Mouse (Mus musculus) liver, embryonic 15.5 days (tissue): ENCODE data around the gene Tmem42. TPM values are rescaled to one million over a fixed set of nuclear protein-coding genes. Genes with fewer than 3 reads are reported as not detected.

ENCODE experiments used
- ATAC-seq: fragments of 200-750 bp; cut with Nextera tagmentation; 2 replicates; pipeline ENCODE4 v1.8.0; 2017; ENCODE audit warnings: moderate number of reproducible peaks, mild to moderate bottlenecking, moderate library complexity; ENCODE audit not compliant: insufficient read depth
- H3K27ac ChIP-seq: fragments of 300-500 bp; sonication (generic); replicated peaks from 2 replicates; pipeline ENCODE4 v1.5.1; 2015; ENCODE audit warnings: mild to moderate bottlenecking, inconsistent platforms
- H3K27me3 ChIP-seq: fragments of 300-500 bp; sonication (generic); 2 replicates; pipeline ENCODE4 v1.6.1; 2015; ENCODE audit warnings: mild to moderate bottlenecking, inconsistent platforms
- H3K36me3 ChIP-seq: fragments of 300-500 bp; sonication (generic); replicated peaks from 2 replicates; pipeline ENCODE4 v1.6.1; 2015; ENCODE audit warnings: moderate library complexity, mild to moderate bottlenecking, inconsistent platforms
- H3K4me1 ChIP-seq: fragments of 300-500 bp; sonication (generic); replicated peaks from 2 replicates; pipeline ENCODE4 v1.6.1; 2015; ENCODE audit warnings: inconsistent platforms
- H3K4me2 ChIP-seq: fragments of 300-500 bp; sonication (generic); 2 replicates; pipeline ENCODE4 v1.6.1; 2015; ENCODE audit warnings: moderate library complexity, mild to moderate bottlenecking, inconsistent platforms
- H3K4me3 ChIP-seq: fragments of 300-500 bp; sonication (generic); replicated peaks from 2 replicates; pipeline ENCODE4 v1.5.1; 2015; ENCODE audit warnings: mild to moderate bottlenecking, inconsistent platforms
- H3K9ac ChIP-seq: fragments of 300-500 bp; sonication (generic); 2 replicates; pipeline ENCODE4 v1.6.1; 2015; ENCODE audit warnings: moderate library complexity, mild to moderate bottlenecking, inconsistent platforms
- H3K9me3 ChIP-seq: fragments of 300-500 bp; sonication (generic); replicated peaks from 2 replicates; pipeline ENCODE4 v1.6.1; 2016; ENCODE audit warnings: inconsistent platforms
- WGBS: fragments of 180-500 bp; shearing (Covaris S2); methylation state at CpG from one replicate; pipeline ENCODE4 v1.1.7; 2015; ENCODE audit warnings: mixed read lengths; ENCODE audit not compliant: insufficient replicate concordance; 5-methylcytosine and 5-hydroxymethylcytosine counted together
- polyA plus RNA-seq: library from polyadenylated mRNA; unstranded; fragments of >200 nt; fragmentation: Nextera tagmentation; extraction: Ambion mirVana; gene quantifications from 2 replicates; pipeline ENCODE4 v1.2.1, GENCODE M21; 2015

Gene Tmem42
- 6.0 TPM in 2 replicates for polyA plus RNA-seq

GRCm38 (mm10) chr9:123020995-123021631 is at the start of gene Tmem42:
Gene Tmem42, plus strand, starts transcription at chr9:123021326.
- peaks cover 26% of the 10 kb centered on the region for H3K36me3 ChIP-seq
- peaks cover 19% of the 10 kb centered on the region for H3K4me1 ChIP-seq
- ATAC-seq = peak; percentile 92
- peak within 1 kb of the TSS; percentile 72 for H3K4me3 ChIP-seq
- H3K9me3 ChIP-seq = no peaks in the 10 kb centered on the region
- H3K27ac ChIP-seq = peak within 1 kb of the TSS; percentile 82
- under 1% methylated on average over 51 of the region's 69 CpGs for WGBS
- peak within 1 kb of the TSS; percentile 88 for H3K4me2 ChIP-seq
- H3K9ac ChIP-seq = peak within 1 kb of the TSS; percentile 68
- H3K27me3 ChIP-seq = no peaks in the 10 kb centered on the region

GRCm38 (mm10) chr9:122998406-122999192 is 22.5 kb upstream of the Tmem42 start:
- peaks cover 93% of the 10 kb centered on the region for H3K36me3 ChIP-seq
- 79% methylated on average over 10 of the region's 10 CpGs for WGBS

GRCm38 (mm10) chr9:122999193-122999586 is 21.9 kb upstream of the Tmem42 start:
- peaks cover 93% of the 10 kb centered on the region for H3K36me3 ChIP-seq
- 87% methylated on average over 4 of the region's 4 CpGs for WGBS
- H3K4me1 ChIP-seq = no peaks in the 10 kb centered on the region
- H3K9me3 ChIP-seq = no peaks in the 10 kb centered on the region
- ATAC-seq = no peak
- H3K4me2 ChIP-seq = no peak overlapping the region
- H3K4me3 ChIP-seq = no peak overlapping the region
- no peak overlapping the region for H3K27ac ChIP-seq
- no peak overlapping the region for H3K9ac ChIP-seq
- H3K27me3 ChIP-seq = no peaks in the 10 kb centered on the region

More at GRCm38 (mm10) chr9:122998406-122999192, 22.5 kb upstream of the Tmem42 start:
- ATAC-seq = no peak
- Histone ChIP-seq H3K4me3 (no peak overlapping the region), H3K9me3 (no peaks in the 10 kb centered on the region), H3K4me2 (no peak overlapping the region), H3K27me3 (no peaks in the 10 kb centered on the region), H3K27ac (no peak overlapping the region), H3K9ac (no peak overlapping the region), H3K4me1 (no peaks in the 10 kb centered on the region)

- Histone ChIP-seq H3K9me3 (no peaks in the 10 kb centered on the region), H3K4me2 (no peak overlapping the region), H3K9ac (no peak overlapping the region), H3K27me3 (no peaks in the 10 kb centered on the region), H3K4me1 (no peaks in the 10 kb centered on the region), H3K36me3 (peaks cover 97% of the 10 kb centered on the region), H3K4me3 (no peak overlapping the region), H3K27ac (no peak overlapping the region)
- 98% methylated on average over 2 of the region's 2 CpGs for WGBS
- no peak for ATAC-seq
Measured at GRCm38 (mm10) chr9:123004718-123005117, 16.4 kb upstream of the Tmem42 start.

GRCm38 (mm10) chr9:123006071-123006470 is 15.1 kb upstream of the Tmem42 start:
- Histone ChIP-seq H3K4me3 (no peak overlapping the region), H3K4me1 (no peaks in the 10 kb centered on the region), H3K9ac (no peak overlapping the region), H3K36me3 (peaks cover 97% of the 10 kb centered on the region), H3K4me2 (no peak overlapping the region), H3K27me3 (no peaks in the 10 kb centered on the region), H3K9me3 (no peaks in the 10 kb centered on the region), H3K27ac (no peak overlapping the region)
- no peak for ATAC-seq
- WGBS = 89% methylated on average over 6 of the region's 6 CpGs

GRCm38 (mm10) chr9:123021636-123022379 is 682 bp downstream of the Tmem42 start:
- Histone ChIP-seq H3K9me3 (no peaks in the 10 kb centered on the region), H3K9ac (no peak overlapping the region), H3K4me2 (peak overlapping the region; percentile 88), H3K36me3 (peaks cover 19% of the 10 kb centered on the region), H3K27me3 (no peaks in the 10 kb centered on the region), H3K27ac (0 out of 2 replicates have a peak overlapping the region, but pooled peaks have one; percentile 33), H3K4me1 (peaks cover 19% of the 10 kb centered on the region), H3K4me3 (peak overlapping the region; percentile 72)
- 29% methylated on average over 18 of the region's 24 CpGs for WGBS
- ATAC-seq = no peak

GRCm38 (mm10) chr9:123024201-123024600 is 3.1 kb downstream of the Tmem42 start:
- WGBS = 68% methylated on average over 2 of the region's 2 CpGs
- H3K4me1 ChIP-seq = peaks cover 19% of the 10 kb centered on the region
- H3K4me3 ChIP-seq = no peak overlapping the region
- H3K4me2 ChIP-seq = no peak overlapping the region
- H3K27me3 ChIP-seq = no peaks in the 10 kb centered on the region
- no peaks in the 10 kb centered on the region for H3K9me3 ChIP-seq
- H3K9ac ChIP-seq = no peak overlapping the region
- ATAC-seq = no peak
- no peak overlapping the region for H3K27ac ChIP-seq
- H3K36me3 ChIP-seq = no peaks in the 10 kb centered on the region

GRCm38 (mm10) chr9:123031496-123032246 is 10.5 kb downstream of the Tmem42 start:
- ATAC-seq = no peak
- Histone ChIP-seq H3K4me3 (no peak overlapping the region), H3K9me3 (no peaks in the 10 kb centered on the region), H3K27me3 (no peaks in the 10 kb centered on the region), H3K36me3 (no peaks in the 10 kb centered on the region), H3K9ac (no peak overlapping the region), H3K4me2 (no peak overlapping the region), H3K4me1 (no peaks in the 10 kb centered on the region; the same call in 1 of the 2 replicates), H3K27ac (no peak overlapping the region)
- WGBS = 61% methylated on average over 13 of the region's 13 CpGs

GRCm38 (mm10) chr9:123034426-123034825 is 13.3 kb downstream of the Tmem42 start, which contains the start of gene Tgm4:
Gene Tgm4, plus strand, starts transcription at chr9:123034726.
- H3K27ac ChIP-seq = no peak within 1 kb of the TSS
- no peak within 1 kb of the TSS for H3K4me2 ChIP-seq
- H3K27me3 ChIP-seq = 0 out of 2 replicates have a peak, but pooled peaks cover 2% of the 10 kb centered on the region
- WGBS = 58% methylated on average over 4 of the region's 4 CpGs
- no peak for ATAC-seq
- H3K9me3 ChIP-seq = no peaks in the 10 kb centered on the region
- no peaks in the 10 kb centered on the region; the same call in 1 of the 2 replicates for H3K4me1 ChIP-seq
- H3K9ac ChIP-seq = no peak within 1 kb of the TSS
- no peaks in the 10 kb centered on the region for H3K36me3 ChIP-seq
- no peak within 1 kb of the TSS for H3K4me3 ChIP-seq

GRCm38 (mm10) chr9:123047665-123048064 is 26.5 kb downstream of the Tmem42 start:
- H3K9me3 ChIP-seq = no peaks in the 10 kb centered on the region
- H3K27ac ChIP-seq = no peak overlapping the region
- no peak overlapping the region for H3K9ac ChIP-seq
- WGBS = 37% methylated on average over 1 of the region's 1 CpGs
- no peak overlapping the region for H3K4me3 ChIP-seq
- H3K27me3 ChIP-seq = no peaks in the 10 kb centered on the region
- no peaks in the 10 kb centered on the region for H3K4me1 ChIP-seq
- no peak for ATAC-seq
- no peaks in the 10 kb centered on the region for H3K36me3 ChIP-seq
- H3K4me2 ChIP-seq = no peak overlapping the region
